Mouse (Mus musculus) G1E (cell line): ENCODE measurements at regions not wholly inside any gene's neighbourhood (a gene's known extent, or its start where the extent isn't known, plus 50 kb on each side); places are given as distances from the start of the nearest gene placed in this dataset.

Experiments
- CTCF ChIP-seq: IDR thresholded peaks from 2 replicates; pipeline ENCODE4 v1.5.1; 2012; ENCODE audit warnings: low read depth, low read length, inconsistent platforms, mixed read lengths
- GATA1 ChIP-seq: IDR thresholded peaks from 2 replicates; pipeline ENCODE4 v1.6.1; 2012; ENCODE audit warnings: borderline replicate concordance, low read length, inconsistent platforms, mixed read lengths
- GATA2 ChIP-seq: IDR thresholded peaks from 2 replicates; pipeline ENCODE4 v1.6.1; 2012; ENCODE audit warnings: low read depth, low read length, inconsistent platforms, borderline replicate concordance
- POLR2AphosphoS5 ChIP-seq: IDR thresholded peaks from 2 replicates; pipeline ENCODE4 v1.6.1; 2012; ENCODE audit warnings: low read depth, low read length, inconsistent platforms; ENCODE audit not compliant: insufficient replicate concordance

- TF ChIP-seq CTCF (no peak), GATA1 (no peak), POLR2AphosphoS5 (no peak), GATA2 (no peak)
These were observed 99.5 kb upstream of the Plcb4 start for GRCm38 (mm10) chr2:135559328-135559727.
